Mouse (Mus musculus) CH12.LX (cell line): ENCODE results near the gene Urgcp. TPM values are rescaled to one million over a fixed set of nuclear protein-coding genes. Genes with fewer than 3 reads are reported as not detected.

Experiments
- DNase-seq: peaks from one replicate; pipeline ENCODE4 v3.0.0-alpha.2; 2013; ENCODE audit errors: extremely low read depth
- H3K27ac ChIP-seq: 2 replicates; pipeline ENCODE4 v1.5.1; 2012; ENCODE audit warnings: low read depth, mild to moderate bottlenecking, control low read depth, moderate library complexity; ENCODE audit not compliant: insufficient read depth
- H3K27me3 ChIP-seq: replicated peaks from 2 replicates; pipeline ENCODE3; 2012; ENCODE audit warnings: inconsistent platforms
- H3K36me3 ChIP-seq, 2 experiments: replicated peaks in 1 of 2; 2 replicates each; pipeline versions ENCODE3 to v1.6.1; 2012; ENCODE audit warnings: inconsistent platforms in 1 of 2, low read length in 1 of 2, mild to moderate bottlenecking in 1 of 2, mixed read lengths in 1 of 2, moderate library complexity in 1 of 2; ENCODE audit not compliant: control insufficient read depth in 1 of 2, insufficient read depth in 1 of 2
- H3K4me1 ChIP-seq, 2 experiments: 2 replicates each; pipeline ENCODE4 v1.6.1; 2012; ENCODE audit warnings: inconsistent platforms in 1 of 2, moderate library complexity in 1 of 2; ENCODE audit not compliant: insufficient read depth in 2 of 2, control insufficient read depth in 1 of 2
- H3K4me2 ChIP-seq: 2 replicates; pipeline ENCODE4 v1.6.1; 2012; ENCODE audit warnings: low read depth, mild to moderate bottlenecking, control low read depth; ENCODE audit not compliant: poor library complexity, insufficient read depth, severe bottlenecking
- H3K4me3 ChIP-seq, 3 experiments: fragments of 150-350 bp in 1 of 3; sonication (generic) in 1 of 3; replicated peaks in 1 of 3; 2 replicates each; pipeline versions ENCODE3 to v1.5.1; 2011 to 2012; ENCODE audit warnings: low read depth in 2 of 3, low read length in 2 of 3, mild to moderate bottlenecking in 2 of 3, moderate library complexity in 2 of 3, control low read depth in 1 of 3, improper control_type of control experiment in 1 of 3, inconsistent platforms in 1 of 3, mixed read lengths in 1 of 3; ENCODE audit not compliant: poor library complexity in 1 of 3
- H3K79me2 ChIP-seq: replicated peaks from 2 replicates; pipeline ENCODE4 v1.6.1; 2012; ENCODE audit warnings: mild to moderate bottlenecking, moderate library complexity; ENCODE audit not compliant: control insufficient read depth, poor library complexity, insufficient read depth, severe bottlenecking; ENCODE audit errors: extremely low read depth
- H3K9ac ChIP-seq: 2 replicates; pipeline ENCODE4 v1.6.1; 2012; ENCODE audit warnings: low read depth, mild to moderate bottlenecking, control low read depth, moderate library complexity; ENCODE audit not compliant: insufficient read depth
- H3K9me3 ChIP-seq: replicated peaks from 2 replicates; pipeline ENCODE3; 2012; ENCODE audit warnings: low read length, inconsistent platforms, mixed read lengths
- BHLHE40 ChIP-seq: IDR thresholded peaks from 2 replicates; pipeline ENCODE4 v1.6.1; 2011; ENCODE audit warnings: mild to moderate bottlenecking, low read depth, low read length, improper control_type of control experiment
- CHD1 ChIP-seq: IDR thresholded peaks from 2 replicates; pipeline ENCODE4 v1.6.1; 2012; ENCODE audit warnings: low read depth, low read length, improper control_type of control experiment, inconsistent platforms
- CHD2 ChIP-seq: IDR thresholded peaks from 2 replicates; pipeline ENCODE4 v1.6.1; 2011; ENCODE audit warnings: low read length, improper control_type of control experiment
- E2F4 ChIP-seq: IDR thresholded peaks from 2 replicates; pipeline ENCODE4 v1.6.1; 2011; ENCODE audit warnings: low read depth, low read length, improper control_type of control experiment; ENCODE audit not compliant: insufficient replicate concordance
- MAFK ChIP-seq: IDR thresholded peaks from 2 replicates; pipeline ENCODE4 v1.6.1; 2011; ENCODE audit warnings: low read length, improper control_type of control experiment; ENCODE audit not compliant: insufficient replicate concordance
- MAX ChIP-seq: IDR thresholded peaks from 2 replicates; pipeline ENCODE4 v1.6.1; 2011; ENCODE audit warnings: low read length, improper control_type of control experiment
- ZMIZ1 ChIP-seq: IDR thresholded peaks from 2 replicates; pipeline ENCODE4 v1.6.1; 2012; ENCODE audit warnings: low read depth, mild to moderate bottlenecking, inconsistent platforms, low read length, improper control_type of control experiment
- ZNF384 ChIP-seq: IDR thresholded peaks from 2 replicates; pipeline ENCODE4 v1.6.1; 2012; ENCODE audit warnings: low read depth, low read length, improper control_type of control experiment, inconsistent platforms
- dilution Hi-C: fragments of 300-500 bp; cut with MboI; formaldehyde crosslinking; loops from 2 replicates; pipeline ENCODE4 v1.14.3; 2020; ENCODE audit warnings: low sequenced_read_pairs; ENCODE audit not compliant: extremely low pct_unique_long_range_greater_than_20kb, extremely low pct_ligation_motif_present
- in situ Hi-C: fragments of 300-500 bp; cut with MboI; formaldehyde crosslinking; loops from 3 replicates; pipeline ENCODE4 v1.14.3; 2019; ENCODE audit warnings: low sequenced_read_pairs, low pct_ligation_motif_present, low pct_unique_long_range_greater_than_20kb, mixed read lengths
- polyA plus RNA-seq: library from polyadenylated mRNA; unstranded; fragments of >175 nt; gene quantifications from 2 replicates; pipeline ENCODE4 v1.2.1, GENCODE M21; 2012; ENCODE audit warnings: low read depth; ENCODE audit not compliant: insufficient read length
- total RNA-seq, 2 experiments: library from RNA; depleted of rRNA; stranded (reverse); fragments of 300-350 nt in 1 of 2; fragments of >200 nt in 1 of 2; gene quantifications; 2 replicates each; pipeline ENCODE4 v1.2.3; 2012 to 2014

Gene Urgcp
- total and polyA plus RNA-seq, 3 experiments: 11.7 to 13.1 (median 11.7) TPM

- DNase-seq: no peak
- peaks cover 0 to 17% of the 10 kb centered on the region in 2 experiments; a peak in 3 of 4 replicates for H3K4me1 ChIP-seq
- H3K27ac ChIP-seq: no peak overlapping the region
- H3K4me3 ChIP-seq: no peak overlapping the region
- TF ChIP-seq MAFK (no peak), BHLHE40 (no peak), CHD1 (no peak), CHD2 (no peak)
- dilution Hi-C loops: no loop called here
- H3K4me2 ChIP-seq: no peak overlapping the region
- no peak overlapping the region for H3K9ac ChIP-seq
- H3K27me3 ChIP-seq: no peaks in the 10 kb centered on the region
- no peaks in the 10 kb centered on the region for H3K79me2 ChIP-seq
- no peaks in the 10 kb centered on the region for H3K9me3 ChIP-seq
- in situ Hi-C loops: no loop called here
- H3K36me3 ChIP-seq: peaks cover 41 to 73% of the 10 kb centered on the region in 2 experiments
Observed at GRCm38 (mm10) chr11:5718611-5719354, 43.4 kb downstream of the Urgcp start.

GRCm38 (mm10) chr11:5716938-5717705, 45.1 kb downstream of the Urgcp start:
- Histone ChIP-seq H3K27me3 (no peaks in the 10 kb centered on the region), H3K9ac (no peak overlapping the region), H3K36me3 (peaks cover 37 to 65% of the 10 kb centered on the region in 2 experiments), H3K9me3 (no peaks in the 10 kb centered on the region), H3K79me2 (no peaks in the 10 kb centered on the region), H3K27ac (no peak overlapping the region), H3K4me1 (peaks cover 0 to 9% of the 10 kb centered on the region in 2 experiments; a peak in 3 of 4 replicates), H3K4me3 (no peak overlapping the region), H3K4me2 (no peak overlapping the region)
- TF ChIP-seq MAX: no peak
- no peak for TF ChIP-seq BHLHE40
- no peak for TF ChIP-seq E2F4
- TF ChIP-seq ZNF384: no peak
- in situ Hi-C loops: no loop called here
- dilution Hi-C loops: no loop called here
- no peak for DNase-seq

GRCm38 (mm10) chr11:5716246-5716645, 45.9 kb downstream of the Urgcp start:
- no peak for DNase-seq
- Histone ChIP-seq H3K36me3 (peaks cover 37 to 57% of the 10 kb centered on the region in 2 experiments), H3K9ac (no peak overlapping the region), H3K9me3 (no peaks in the 10 kb centered on the region), H3K4me1 (peaks cover 0 to 9% of the 10 kb centered on the region in 2 experiments; a peak in 3 of 4 replicates), H3K27ac (no peak overlapping the region), H3K4me2 (no peak overlapping the region), H3K27me3 (no peaks in the 10 kb centered on the region), H3K79me2 (no peaks in the 10 kb centered on the region), H3K4me3 (no peak overlapping the region)
- in situ Hi-C loops (no loop called here), dilution Hi-C loops (no loop called here)
- TF ChIP-seq BHLHE40 (no peak), ZMIZ1 (no peak), MAX (no peak)
